Mouse (Mus musculus) embryonic facial prominence, embryonic 14.5 days (tissue): Measurements from ENCODE around the gene Coro1c. TPM values are rescaled to one million over a fixed set of nuclear protein-coding genes. Genes with fewer than 3 reads are reported as not detected.
A peak's percentile ranks its signal among the peaks of the same experiment; 100 is the strongest.

Experiments
- ATAC-seq: fragments of 200-750 bp; cut with Nextera tagmentation; 2 replicates; pipeline ENCODE4 v1.8.0; 2017; ENCODE audit warnings: low read depth, moderate number of reproducible peaks, moderate TSS enrichment
- DNase-seq: peaks from one replicate; pipeline ENCODE4 v3.0.0-alpha.2; 2015; ENCODE audit warnings: low spot score
- H3K27ac ChIP-seq: fragments of 300-500 bp; sonication (generic); replicated peaks from 2 replicates; pipeline ENCODE4 v1.5.1; 2014; ENCODE audit warnings: low read depth, mild to moderate bottlenecking, low read length, moderate library complexity
- H3K27me3 ChIP-seq: fragments of 300-500 bp; sonication (generic); replicated peaks from 2 replicates; pipeline ENCODE4 v1.6.1; 2014; ENCODE audit warnings: low read length; ENCODE audit not compliant: control insufficient read depth, insufficient read depth
- H3K36me3 ChIP-seq: fragments of 300-500 bp; sonication (generic); 2 replicates; pipeline ENCODE4 v1.6.1; 2014; ENCODE audit warnings: low read length, mixed read lengths; ENCODE audit not compliant: control insufficient read depth, insufficient read depth
- H3K4me1 ChIP-seq: fragments of 300-500 bp; sonication (generic); 2 replicates; pipeline ENCODE4 v1.6.1; 2014; ENCODE audit warnings: antibody characterized with exemption, low read length; ENCODE audit not compliant: control insufficient read depth, insufficient read depth
- H3K4me2 ChIP-seq: fragments of 300-500 bp; sonication (generic); 2 replicates; pipeline ENCODE4 v1.6.1; 2014; ENCODE audit warnings: low read depth, mild to moderate bottlenecking, low read length, moderate library complexity, mixed read lengths
- H3K4me3 ChIP-seq: fragments of 300-500 bp; sonication (generic); 2 replicates; pipeline ENCODE4 v1.5.1; 2014; ENCODE audit warnings: low read depth, mild to moderate bottlenecking, low read length
- H3K9ac ChIP-seq: fragments of 300-500 bp; sonication (generic); 2 replicates; pipeline ENCODE4 v1.6.1; 2014; ENCODE audit warnings: low read depth, mild to moderate bottlenecking, low read length, moderate library complexity, mixed read lengths
- H3K9me3 ChIP-seq: fragments of 300-500 bp; sonication (generic); 2 replicates; pipeline ENCODE4 v1.6.1; 2016; ENCODE audit warnings: low read length; ENCODE audit not compliant: control insufficient read depth
- WGBS: fragments of 180-500 bp; shearing (Covaris S2); extraction: QIAGEN DNeasy Blood & Tissue Kit; methylation state at CpG from one replicate; pipeline ENCODE4 v1.1.7; 2014; 5-methylcytosine and 5-hydroxymethylcytosine counted together
- polyA plus RNA-seq: library from polyadenylated mRNA; unstranded; fragments of >200 nt; fragmentation: Nextera tagmentation; extraction: Ambion mirVana; gene quantifications from 2 replicates; pipeline ENCODE4 v1.2.1, GENCODE M21; 2014

Gene Coro1c
- polyA plus RNA-seq, 1 experiment from 2014 or later = 96.9 TPM

DNA sequence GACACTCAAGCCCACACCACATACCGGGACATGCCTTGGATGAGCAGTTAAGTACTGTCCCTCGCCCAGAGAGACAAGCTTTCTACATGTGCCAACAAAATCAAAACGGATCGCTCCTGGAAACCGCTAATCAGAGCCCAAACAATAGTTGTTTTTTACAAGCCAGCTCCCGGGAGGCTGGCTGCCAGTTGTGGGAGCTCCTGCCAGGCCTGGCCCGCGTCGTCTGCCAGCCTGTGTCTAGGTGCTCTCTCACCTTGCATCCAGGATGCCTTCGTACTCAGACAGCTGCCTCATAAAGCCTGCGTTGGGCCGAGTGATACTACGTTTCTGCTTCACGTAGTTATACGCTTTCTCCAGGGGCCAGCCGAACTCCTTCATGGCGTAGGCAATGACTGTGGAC is 41.6 kb upstream of the Coro1c start:
- 91% methylated on average over 17 of the region's 17 CpGs for WGBS
- ATAC-seq (no peak), DNase-seq (no peak)
- no peak overlapping the region for H3K4me2 ChIP-seq
- H3K27ac ChIP-seq = no peak overlapping the region
- peaks cover 87% of the 10 kb centered on the region for H3K36me3 ChIP-seq
- no peaks in the 10 kb centered on the region for H3K4me1 ChIP-seq
- H3K27me3 ChIP-seq = no peaks in the 10 kb centered on the region
- H3K4me3 ChIP-seq = no peak overlapping the region
- no peaks in the 10 kb centered on the region for H3K9me3 ChIP-seq
- no peak overlapping the region for H3K9ac ChIP-seq

DNA sequence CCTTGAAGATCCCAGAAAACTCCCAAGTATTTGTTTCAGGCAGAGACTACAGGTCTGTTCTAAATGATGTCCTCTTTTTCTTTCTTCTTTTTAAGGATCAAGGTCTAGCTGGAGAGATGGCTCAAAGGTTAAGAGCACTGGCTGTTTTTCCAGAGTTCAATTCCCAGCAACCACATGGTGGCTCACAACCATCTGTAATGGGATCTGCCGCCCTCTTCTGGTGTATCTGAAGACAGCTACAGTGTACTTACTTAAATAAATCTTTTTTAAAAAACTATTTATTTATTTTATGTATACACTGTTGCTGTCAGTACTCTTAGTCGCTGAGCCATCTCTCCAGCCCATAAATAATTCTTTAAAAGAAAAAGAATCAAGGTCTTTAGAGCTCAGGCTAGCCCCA is 38.7 kb upstream of the Coro1c start:
- no peak for ATAC-seq
- 76% methylated on average over 2 of the region's 2 CpGs for WGBS
- Histone ChIP-seq H3K4me2 (no peak overlapping the region), H3K9me3 (no peaks in the 10 kb centered on the region), H3K9ac (no peak overlapping the region), H3K27me3 (no peaks in the 10 kb centered on the region), H3K36me3 (peaks cover 97% of the 10 kb centered on the region), H3K4me3 (no peak overlapping the region), H3K27ac (no peak overlapping the region), H3K4me1 (no peaks in the 10 kb centered on the region)
- DNase-seq = no peak

DNA sequence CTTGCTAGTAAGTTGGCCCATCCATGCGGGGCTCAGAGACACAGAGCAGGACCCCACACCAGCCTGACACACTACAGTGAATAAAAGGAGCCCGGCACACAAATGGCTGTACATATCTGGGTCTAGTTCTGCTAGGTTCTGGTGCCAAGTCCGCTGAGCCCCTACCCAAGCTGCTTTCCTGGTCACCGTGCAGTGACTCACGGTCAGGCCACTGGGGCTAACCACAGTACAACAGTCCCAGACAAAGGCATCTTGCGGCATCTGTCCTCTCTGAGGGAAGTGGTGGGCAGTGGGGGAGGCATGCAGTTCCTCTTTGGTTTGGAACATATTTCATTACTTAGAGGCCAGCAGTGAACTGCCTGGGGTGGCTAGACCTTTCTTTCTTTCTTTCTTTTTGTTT is 36.6 kb upstream of the Coro1c start:
- Histone ChIP-seq H3K36me3 (peaks cover 97% of the 10 kb centered on the region), H3K27ac (no peak overlapping the region), H3K4me1 (no peaks in the 10 kb centered on the region), H3K4me2 (no peak overlapping the region), H3K9me3 (no peaks in the 10 kb centered on the region), H3K4me3 (no peak overlapping the region), H3K9ac (no peak overlapping the region), H3K27me3 (no peaks in the 10 kb centered on the region)
- WGBS = 96% methylated on average over 6 of the region's 6 CpGs
- ATAC-seq (no peak), DNase-seq (no peak)

DNA sequence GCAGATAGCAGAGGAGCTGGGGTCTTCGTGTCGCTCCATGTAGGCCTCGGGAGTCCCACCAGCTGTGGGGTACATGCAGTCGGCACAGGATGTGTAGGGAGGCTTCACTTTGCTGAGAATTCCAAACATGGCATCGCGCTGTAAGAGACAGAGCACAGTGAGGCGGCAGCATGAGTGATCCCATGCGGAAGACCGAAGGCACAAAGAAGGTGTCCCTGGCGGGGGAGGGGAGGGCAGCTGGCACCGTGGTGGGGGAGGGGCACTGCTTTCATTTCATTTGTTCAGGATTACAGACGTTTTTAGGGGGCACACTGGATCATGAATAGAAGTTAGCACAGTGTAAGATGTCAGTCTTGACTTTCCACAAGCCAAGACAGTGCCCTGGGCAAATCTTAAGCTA is 34.8 kb upstream of the Coro1c start:
- no peaks in the 10 kb centered on the region for H3K4me1 ChIP-seq
- no peaks in the 10 kb centered on the region for H3K9me3 ChIP-seq
- peaks cover 90% of the 10 kb centered on the region for H3K36me3 ChIP-seq
- no peak overlapping the region for H3K4me2 ChIP-seq
- no peak overlapping the region for H3K9ac ChIP-seq
- H3K27me3 ChIP-seq = no peaks in the 10 kb centered on the region
- WGBS = 87% methylated on average over 12 of the region's 12 CpGs
- ATAC-seq (no peak), DNase-seq (no peak)
- no peak overlapping the region for H3K27ac ChIP-seq
- no peak overlapping the region for H3K4me3 ChIP-seq

DNA sequence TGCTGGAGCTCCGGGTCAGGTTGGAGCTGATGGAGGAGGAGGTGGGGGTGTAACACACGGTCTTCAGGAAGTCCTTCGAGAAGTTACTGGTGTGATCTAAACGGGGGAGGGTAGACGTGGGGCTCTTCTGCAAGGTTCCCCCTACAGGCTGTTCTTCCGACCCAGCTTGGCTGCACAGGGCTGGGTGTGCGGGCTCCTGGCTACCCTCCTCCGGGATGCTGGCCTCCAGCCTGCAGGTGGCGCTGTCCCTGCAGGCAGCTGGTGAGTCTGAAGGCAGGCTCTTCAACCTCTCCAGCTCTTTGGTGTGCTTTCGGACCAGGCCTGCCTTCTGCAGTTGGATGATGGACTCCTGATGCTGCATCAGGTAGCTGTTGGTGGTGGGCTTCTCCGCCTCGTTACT is 34.0 kb upstream of the Coro1c start:
- no peaks in the 10 kb centered on the region for H3K27me3 ChIP-seq
- H3K9me3 ChIP-seq = no peaks in the 10 kb centered on the region
- no peak overlapping the region for H3K27ac ChIP-seq
- peaks cover 83% of the 10 kb centered on the region for H3K36me3 ChIP-seq
- WGBS = 92% methylated on average over 12 of the region's 12 CpGs
- DNase-seq (no peak), ATAC-seq (no peak; the same call in 1 of the 2 replicates)
- no peak overlapping the region for H3K4me3 ChIP-seq
- H3K9ac ChIP-seq = no peak overlapping the region
- no peak overlapping the region for H3K4me2 ChIP-seq
- no peaks in the 10 kb centered on the region for H3K4me1 ChIP-seq

DNA sequence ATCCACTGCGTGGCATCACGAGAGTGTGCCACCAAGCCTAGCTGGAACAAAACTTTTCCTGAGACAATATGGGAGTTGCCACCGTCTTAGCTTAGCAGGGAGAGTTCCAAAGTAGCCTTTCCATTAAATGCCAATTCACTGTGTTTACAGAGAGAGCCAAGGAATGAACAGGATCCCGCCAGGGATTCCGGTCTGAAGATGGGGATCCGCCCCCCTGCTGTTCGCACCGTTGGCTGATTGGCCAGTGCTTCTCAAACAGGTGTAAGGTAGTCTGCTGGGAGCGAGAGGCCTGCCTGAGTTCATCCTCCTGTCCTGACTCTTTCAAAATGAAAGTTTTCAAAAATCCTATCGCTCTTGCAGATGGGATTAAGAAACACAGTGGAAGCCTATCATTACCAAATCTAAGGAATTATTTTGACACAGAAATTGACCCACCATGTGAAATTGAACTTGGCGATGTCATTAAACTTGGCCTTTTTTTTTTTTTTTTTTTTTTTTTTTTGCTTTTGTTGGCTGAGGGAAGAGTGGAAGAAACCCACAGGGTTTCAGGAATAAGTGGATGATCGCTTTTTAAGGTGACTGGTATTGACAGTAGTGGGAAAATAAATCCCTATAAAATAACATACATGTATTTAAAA is 30.8 kb upstream of the Coro1c start:
- H3K27me3 ChIP-seq = no peaks in the 10 kb centered on the region
- 37% methylated on average over 12 of the region's 12 CpGs for WGBS
- no peak overlapping the region for H3K4me2 ChIP-seq
- H3K9ac ChIP-seq = no peak overlapping the region
- H3K36me3 ChIP-seq = peaks cover 59% of the 10 kb centered on the region
- no peaks in the 10 kb centered on the region for H3K4me1 ChIP-seq
- ATAC-seq (no peak), DNase-seq (no peak)
- H3K9me3 ChIP-seq = no peaks in the 10 kb centered on the region
- H3K4me3 ChIP-seq = no peak overlapping the region
- H3K27ac ChIP-seq = no peak overlapping the region

DNA sequence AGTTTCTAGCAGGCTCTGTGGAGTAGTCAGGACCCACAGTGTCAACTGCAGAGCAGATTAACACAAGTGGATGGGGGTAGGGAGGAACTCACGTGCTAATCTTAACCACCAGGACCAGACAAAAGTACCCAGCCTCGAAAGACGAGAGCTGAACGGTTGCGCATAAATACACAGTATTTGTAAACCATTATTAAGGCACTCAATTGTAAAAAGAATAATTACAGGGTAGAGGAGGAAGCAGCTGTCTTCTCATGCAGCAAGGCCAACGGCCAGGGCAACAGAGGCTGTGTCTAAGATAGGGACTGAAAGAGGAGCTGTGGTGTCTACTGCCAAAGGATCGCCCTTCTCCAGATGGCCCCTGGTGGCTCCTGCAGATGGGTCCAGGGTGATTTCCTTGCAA is 29.1 kb upstream of the Coro1c start:
- 66% methylated on average over 7 of the region's 7 CpGs for WGBS
- no peak overlapping the region for H3K9ac ChIP-seq
- no peak overlapping the region for H3K27ac ChIP-seq
- H3K27me3 ChIP-seq = no peaks in the 10 kb centered on the region
- peak; percentile 19 for DNase-seq
- no peaks in the 10 kb centered on the region for H3K9me3 ChIP-seq
- H3K4me2 ChIP-seq = no peak overlapping the region
- peaks cover 42% of the 10 kb centered on the region for H3K36me3 ChIP-seq
- no peaks in the 10 kb centered on the region for H3K4me1 ChIP-seq
- ATAC-seq = peak; percentile 28; the same call in 1 of the 2 replicates
- H3K4me3 ChIP-seq = no peak overlapping the region

DNA sequence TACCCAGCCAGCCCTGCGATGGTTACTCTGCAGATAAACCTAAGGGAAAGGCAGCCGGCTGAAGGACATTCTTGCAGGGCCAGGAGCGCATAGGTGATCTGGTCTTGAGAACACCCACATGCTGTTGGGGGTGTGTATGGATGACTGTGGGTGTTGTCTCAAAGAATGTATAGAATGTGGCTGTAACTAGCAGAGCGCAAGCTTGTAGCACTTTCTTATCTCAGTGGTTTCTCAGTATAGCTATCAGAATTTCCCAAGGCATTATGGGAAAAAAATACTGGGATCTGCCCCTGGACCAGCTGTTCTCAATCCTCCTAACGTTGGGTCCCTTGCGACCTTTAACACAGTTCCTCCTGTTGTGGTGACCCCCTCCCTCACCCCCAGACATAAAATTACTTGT is 25.3 kb upstream of the Coro1c start:
- no peak overlapping the region for H3K27ac ChIP-seq

DNA sequence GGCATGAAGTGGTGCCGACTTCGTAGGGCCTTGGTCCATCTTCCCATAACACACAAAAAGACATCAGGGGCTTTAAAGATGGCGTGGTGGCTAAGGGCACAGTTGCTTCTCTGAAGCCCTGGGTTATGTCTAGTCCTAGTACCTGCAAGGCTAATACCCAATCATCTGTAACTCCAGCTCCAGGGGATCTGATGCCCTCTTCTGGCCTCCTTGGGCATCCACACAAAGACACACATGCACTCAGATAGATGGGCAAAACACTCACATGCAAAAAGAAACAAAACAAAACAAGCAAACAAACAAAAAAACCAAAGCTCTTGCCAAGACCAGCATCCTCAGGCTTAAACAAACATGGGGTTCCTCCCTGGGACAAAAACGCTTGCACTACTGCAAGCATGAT is 24.9 kb upstream of the Coro1c start:
- Histone ChIP-seq H3K9me3 (no peaks in the 10 kb centered on the region), H3K36me3 (0 out of 2 replicates have a peak, but pooled peaks cover 8% of the 10 kb centered on the region), H3K9ac (no peak overlapping the region), H3K27ac (no peak overlapping the region), H3K4me3 (no peak overlapping the region), H3K27me3 (no peaks in the 10 kb centered on the region), H3K4me1 (peaks cover 13% of the 10 kb centered on the region), H3K4me2 (no peak overlapping the region)
- ATAC-seq = no peak
- WGBS = 82% methylated on average over 4 of the region's 4 CpGs
- no peak for DNase-seq

More for the DNA sequence above, 25.3 kb upstream of the Coro1c start:
- no peak for ATAC-seq
- Histone ChIP-seq H3K9me3 (no peaks in the 10 kb centered on the region), H3K36me3 (0 out of 2 replicates have a peak, but pooled peaks cover 12% of the 10 kb centered on the region), H3K4me2 (no peak overlapping the region), H3K4me1 (peaks cover 13% of the 10 kb centered on the region), H3K27me3 (no peaks in the 10 kb centered on the region), H3K4me3 (no peak overlapping the region), H3K9ac (no peak overlapping the region)
- DNase-seq = no peak
- 63% methylated on average over 6 of the region's 6 CpGs for WGBS
